Mouse (Mus musculus) heart, adult 2 months (tissue): ENCODE data around the gene Ttll1.

ENCODE experiments used
- CTCF ChIP-seq: fragments of 200-600 bp; IDR thresholded peaks from 2 replicates; pipeline ENCODE4 v1.8.1; 2022; ENCODE audit warnings: antibody characterized with exemption, mild to moderate bottlenecking, moderate library complexity
- EP300 ChIP-seq: fragments of 200-500 bp; IDR thresholded peaks from 2 replicates; pipeline ENCODE4 v1.6.1; 2011; ENCODE audit warnings: low read depth, low read length, control low read depth; ENCODE audit not compliant: insufficient read depth
- POLR2A ChIP-seq: fragments of 200-500 bp; IDR thresholded peaks from 2 replicates; pipeline ENCODE4 v1.6.1; 2011; ENCODE audit warnings: mild to moderate bottlenecking, low read depth, low read length, control low read depth; ENCODE audit not compliant: insufficient read depth

- TF ChIP-seq POLR2A (no peak), CTCF (no peak), EP300 (no peak)
Measured at GRCm38 (mm10) chr15:83444425-83444824, 66.3 kb downstream of the Ttll1 start.
